Mouse (Mus musculus) forebrain, embryonic 13.5 days (tissue): ENCODE measurements around the gene Atxn7l3. TPM values are rescaled to one million over a fixed set of nuclear protein-coding genes. Genes with fewer than 3 reads are reported as not detected.
A peak's percentile ranks its signal among the peaks of the same experiment; 100 is the strongest.
"Not testable (repeated sequence)": the region's sequence is repeated elsewhere in the genome, so short reads cannot be mapped to it uniquely, and the experiment has no call there.

ENCODE experiments used
- ATAC-seq: fragments of 200-750 bp; cut with Nextera tagmentation; 2 replicates; pipeline ENCODE4 v1.8.0; 2017
- H3K27ac ChIP-seq: fragments of 300-500 bp; sonication (generic); 2 replicates; pipeline ENCODE4 v1.5.1; 2015; ENCODE audit warnings: inconsistent platforms, mild to moderate bottlenecking, moderate library complexity
- H3K27me3 ChIP-seq: fragments of 300-500 bp; sonication (generic); 2 replicates; pipeline ENCODE4 v1.6.1; 2015; ENCODE audit warnings: mild to moderate bottlenecking, inconsistent platforms
- H3K36me3 ChIP-seq: fragments of 300-500 bp; sonication (generic); 2 replicates; pipeline ENCODE4 v1.6.1; 2015; ENCODE audit warnings: mild to moderate bottlenecking, inconsistent platforms; ENCODE audit not compliant: poor library complexity, severe bottlenecking
- H3K4me1 ChIP-seq: fragments of 300-500 bp; sonication (generic); 2 replicates; pipeline ENCODE4 v1.6.1; 2015; ENCODE audit warnings: inconsistent platforms
- H3K4me2 ChIP-seq: fragments of 300-500 bp; sonication (generic); 2 replicates; pipeline ENCODE4 v1.6.1; 2015; ENCODE audit warnings: inconsistent platforms, mild to moderate bottlenecking, moderate library complexity
- H3K4me3 ChIP-seq: fragments of 300-500 bp; sonication (generic); 2 replicates; pipeline ENCODE4 v1.5.1; 2015; ENCODE audit warnings: mild to moderate bottlenecking, inconsistent platforms
- H3K9ac ChIP-seq: fragments of 300-500 bp; sonication (generic); 2 replicates; pipeline ENCODE4 v1.6.1; 2015; ENCODE audit warnings: mild to moderate bottlenecking, inconsistent platforms
- H3K9me3 ChIP-seq: fragments of 300-500 bp; sonication (generic); replicated peaks from 2 replicates; pipeline ENCODE4 v1.6.1; 2016; ENCODE audit warnings: inconsistent platforms
- WGBS: fragments of 180-500 bp; shearing (Covaris S2); methylation state at CpG from one replicate; pipeline ENCODE4 v1.1.7; 2015; 5-methylcytosine and 5-hydroxymethylcytosine counted together
- polyA plus RNA-seq: library from polyadenylated mRNA; unstranded; fragments of >200 nt; fragmentation: Nextera tagmentation; extraction: Ambion mirVana; gene quantifications from 2 replicates; pipeline ENCODE4 v1.2.1, GENCODE M21; 2015

Gene Atxn7l3
- polyA plus RNA-seq, 1 experiment from 2014 or later: 21.8 TPM

- no peak for ATAC-seq
- no peak overlapping the region for H3K4me3 ChIP-seq
- 91% methylated on average over 8 of the region's 8 CpGs for WGBS
- H3K4me2 ChIP-seq: no peak overlapping the region
- H3K27me3 ChIP-seq: no peaks in the 10 kb centered on the region
- H3K36me3 ChIP-seq: peaks cover 59% of the 10 kb centered on the region
- no peak overlapping the region for H3K27ac ChIP-seq
- no peak overlapping the region for H3K9ac ChIP-seq
- H3K4me1 ChIP-seq: peaks cover 17% of the 10 kb centered on the region
- no peaks in the 10 kb centered on the region for H3K9me3 ChIP-seq
Measured at GRCm38 (mm10) chr11:102288027-102288804, 8.2 kb downstream of the Atxn7l3 start.

GRCm38 (mm10) chr11:102287485-102287884 is 8.9 kb downstream of the Atxn7l3 start:
- 91% methylated on average over 8 of the region's 8 CpGs for WGBS
- no peak for ATAC-seq
- no peaks in the 10 kb centered on the region for H3K9me3 ChIP-seq
- H3K9ac ChIP-seq: no peak overlapping the region; the same call in 1 of the 2 replicates
- H3K4me1 ChIP-seq: peaks cover 17% of the 10 kb centered on the region
- peaks cover 51% of the 10 kb centered on the region for H3K36me3 ChIP-seq
- H3K4me3 ChIP-seq: 0 out of 2 replicates have a peak overlapping the region, but pooled peaks have one; percentile 3
- no peaks in the 10 kb centered on the region for H3K27me3 ChIP-seq
- H3K4me2 ChIP-seq: no peak overlapping the region
- no peak overlapping the region for H3K27ac ChIP-seq

GRCm38 (mm10) chr11:102285095-102285834 is 11.2 kb downstream of the Atxn7l3 start:
- WGBS: 6% methylated on average over 31 of the region's 31 CpGs
- Histone ChIP-seq H3K9me3 (no peaks in the 10 kb centered on the region), H3K4me2 (peak overlapping the region; percentile 86), H3K27ac (peak overlapping the region; percentile 62), H3K4me1 (peaks cover 17% of the 10 kb centered on the region), H3K9ac (peak overlapping the region; percentile 83), H3K36me3 (peaks cover 29% of the 10 kb centered on the region), H3K27me3 (no peaks in the 10 kb centered on the region), H3K4me3 (peak overlapping the region; percentile 73)
- ATAC-seq: peak; percentile 67

- peak; percentile 91 for ATAC-seq
- H3K27me3 ChIP-seq: no peaks in the 10 kb centered on the region
- peak within 1 kb of the TSS; percentile 73 for H3K4me3 ChIP-seq
- H3K4me1 ChIP-seq: peaks cover 17% of the 10 kb centered on the region
- H3K4me2 ChIP-seq: peak within 1 kb of the TSS; percentile 86
- under 1% methylated on average over 32 of the region's 32 CpGs for WGBS
- peak within 1 kb of the TSS; percentile 83 for H3K9ac ChIP-seq
- peaks cover 22% of the 10 kb centered on the region for H3K36me3 ChIP-seq
- H3K27ac ChIP-seq: peak within 1 kb of the TSS; percentile 62
- H3K9me3 ChIP-seq: no peaks in the 10 kb centered on the region
Measured at GRCm38 (mm10) chr11:102284501-102285094, 11.8 kb downstream of the Atxn7l3 start, which contains the start of gene Tmub2. Gene Tmub2 (plus strand): TSS chr11:102284931.

- no peak for ATAC-seq
- no peaks in the 10 kb centered on the region for H3K27me3 ChIP-seq
- peaks cover 17% of the 10 kb centered on the region for H3K4me1 ChIP-seq
- H3K27ac ChIP-seq: peak overlapping the region; percentile 62
- H3K9me3 ChIP-seq: no peaks in the 10 kb centered on the region
- WGBS: 85% methylated on average over 6 of the region's 6 CpGs
- peak overlapping the region; percentile 86 for H3K4me2 ChIP-seq
- no peak overlapping the region for H3K9ac ChIP-seq
- H3K36me3 ChIP-seq: peaks cover 18% of the 10 kb centered on the region
- peak overlapping the region; percentile 73 for H3K4me3 ChIP-seq
Measured at GRCm38 (mm10) chr11:102283922-102284321, 12.5 kb downstream of the Atxn7l3 start.

GRCm38 (mm10) chr11:102280267-102280666 is 16.2 kb downstream of the Atxn7l3 start:
- not testable (repeated sequence) for H3K9ac ChIP-seq, H3K36me3 ChIP-seq, H3K27ac ChIP-seq, H3K4me1 ChIP-seq, H3K4me2 ChIP-seq, H3K9me3 ChIP-seq, H3K4me3 ChIP-seq, ATAC-seq
- 74% methylated on average over 6 of the region's 6 CpGs for WGBS
- peaks cover 17% of the 10 kb centered on the region for H3K27me3 ChIP-seq

- H3K36me3 ChIP-seq: no peaks in the 10 kb centered on the region
- H3K4me1 ChIP-seq: peaks cover 9% of the 10 kb centered on the region
- H3K9me3 ChIP-seq: no peaks in the 10 kb centered on the region
- WGBS: 90% methylated on average over 3 of the region's 3 CpGs
- peaks cover 20% of the 10 kb centered on the region for H3K27me3 ChIP-seq
- ATAC-seq: no peak
- H3K9ac ChIP-seq: no peak overlapping the region
- no peak overlapping the region for H3K4me3 ChIP-seq
- no peak overlapping the region for H3K4me2 ChIP-seq
- no peak overlapping the region for H3K27ac ChIP-seq
Measured at GRCm38 (mm10) chr11:102279595-102279994, 16.8 kb downstream of the Atxn7l3 start.

GRCm38 (mm10) chr11:102277754-102278153 is 18.7 kb downstream of the Atxn7l3 start:
- WGBS: 59% methylated on average over 9 of the region's 12 CpGs
- Histone ChIP-seq H3K27me3 (peaks cover 20% of the 10 kb centered on the region), H3K9me3 (no peaks in the 10 kb centered on the region), H3K4me2 (no peak overlapping the region), H3K4me1 (peaks cover 9% of the 10 kb centered on the region), H3K9ac (no peak overlapping the region), H3K36me3 (no peaks in the 10 kb centered on the region), H3K4me3 (no peak overlapping the region), H3K27ac (no peak overlapping the region)
- no peak for ATAC-seq

- no peaks in the 10 kb centered on the region for H3K9me3 ChIP-seq
- H3K27me3 ChIP-seq: peaks cover 20% of the 10 kb centered on the region
- peaks cover 9% of the 10 kb centered on the region for H3K4me1 ChIP-seq
- no peaks in the 10 kb centered on the region for H3K36me3 ChIP-seq
- ATAC-seq: peak; percentile 36; the same call in 1 of the 2 replicates
- H3K27ac ChIP-seq: no peak overlapping the region
- WGBS: 1% methylated on average over 33 of the region's 33 CpGs
- H3K4me2 ChIP-seq: peak overlapping the region; percentile 73
- peak overlapping the region; percentile 37 for H3K4me3 ChIP-seq
- H3K9ac ChIP-seq: peak overlapping the region; percentile 62
Measured at GRCm38 (mm10) chr11:102276411-102276915, 20.0 kb downstream of the Atxn7l3 start.

GRCm38 (mm10) chr11:102268520-102269244 is 27.7 kb downstream of the Atxn7l3 start, which contains the start of gene Asb16:
Gene Asb16 (plus strand): TSS chr11:102268743.
- WGBS: 89% methylated on average over 12 of the region's 12 CpGs
- no peak for ATAC-seq
- H3K36me3 ChIP-seq: no peaks in the 10 kb centered on the region

GRCm38 (mm10) chr11:102267480-102267879 is 29.0 kb downstream of the Atxn7l3 start:
- peak; percentile 76 for ATAC-seq

More at GRCm38 (mm10) chr11:102268520-102269244, 27.7 kb downstream of the Atxn7l3 start, which contains the start of gene Asb16:
- no peaks in the 10 kb centered on the region for H3K9me3 ChIP-seq
- no peak within 1 kb of the TSS for H3K27ac ChIP-seq
- H3K27me3 ChIP-seq: no peaks in the 10 kb centered on the region
- H3K4me1 ChIP-seq: peaks cover 6% of the 10 kb centered on the region; the same call in 1 of the 2 replicates
- H3K4me3 ChIP-seq: no peak within 1 kb of the TSS
- no peak within 1 kb of the TSS for H3K4me2 ChIP-seq
- H3K9ac ChIP-seq: no peak within 1 kb of the TSS

More at GRCm38 (mm10) chr11:102267480-102267879, 29.0 kb downstream of the Atxn7l3 start:
- H3K9ac ChIP-seq: 0 out of 2 replicates have a peak overlapping the region, but pooled peaks have one; percentile 8
- no peaks in the 10 kb centered on the region for H3K27me3 ChIP-seq
- peaks cover 6% of the 10 kb centered on the region; the same call in 1 of the 2 replicates for H3K4me1 ChIP-seq
- H3K4me2 ChIP-seq: no peak overlapping the region
- H3K27ac ChIP-seq: 0 out of 2 replicates have a peak overlapping the region, but pooled peaks have one; percentile 31
- no peaks in the 10 kb centered on the region for H3K9me3 ChIP-seq
- H3K4me3 ChIP-seq: no peak overlapping the region
- 9% methylated on average over 11 of the region's 11 CpGs for WGBS
- H3K36me3 ChIP-seq: peaks cover 8% of the 10 kb centered on the region
